Mouse (Mus musculus) midbrain, embryonic 16.5 days (tissue): ENCODE measurements around the gene Trim47. TPM values are rescaled to one million over a fixed set of nuclear protein-coding genes. Genes with fewer than 3 reads are reported as not detected.

Source experiments
- ATAC-seq: fragments of 200-750 bp; cut with Nextera tagmentation; 2 replicates; pipeline ENCODE4 v1.8.0; 2017; ENCODE audit warnings: moderate TSS enrichment
- H3K27ac ChIP-seq: fragments of 300-500 bp; sonication (generic); 2 replicates; pipeline ENCODE4 v1.5.1; 2014; ENCODE audit warnings: mild to moderate bottlenecking, low read length, mixed read lengths
- H3K27me3 ChIP-seq: fragments of 300-500 bp; sonication (generic); 2 replicates; pipeline ENCODE4 v1.6.1; 2014; ENCODE audit warnings: low read depth, low read length, mixed read lengths; ENCODE audit not compliant: control insufficient read depth, insufficient read depth
- H3K36me3 ChIP-seq: fragments of 300-500 bp; sonication (generic); 2 replicates; pipeline ENCODE4 v1.6.1; 2014; ENCODE audit warnings: mild to moderate bottlenecking, low read length, moderate library complexity, mixed read lengths; ENCODE audit not compliant: control insufficient read depth, insufficient read depth
- H3K4me1 ChIP-seq: fragments of 300-500 bp; sonication (generic); 2 replicates; pipeline ENCODE4 v1.6.1; 2014; ENCODE audit warnings: mild to moderate bottlenecking, low read length, mixed read lengths; ENCODE audit not compliant: control insufficient read depth, insufficient read depth
- H3K4me2 ChIP-seq: fragments of 300-500 bp; sonication (generic); 2 replicates; pipeline ENCODE4 v1.6.1; 2014; ENCODE audit warnings: mild to moderate bottlenecking, low read length, mixed read lengths
- H3K4me3 ChIP-seq: fragments of 300-500 bp; sonication (generic); 2 replicates; pipeline ENCODE4 v1.5.1; 2014; ENCODE audit warnings: low read depth, mild to moderate bottlenecking, low read length, moderate library complexity, mixed read lengths
- H3K9ac ChIP-seq: fragments of 300-500 bp; sonication (generic); 2 replicates; pipeline ENCODE4 v1.6.1; 2014; ENCODE audit warnings: low read depth, low read length, mixed read lengths
- H3K9me3 ChIP-seq: fragments of 300-500 bp; sonication (generic); replicated peaks from 2 replicates; pipeline ENCODE4 v1.6.1; 2014; ENCODE audit warnings: mild to moderate bottlenecking, low read length, mixed read lengths; ENCODE audit not compliant: control insufficient read depth, poor library complexity, severe bottlenecking
- whole genome bisulfite sequencing: fragments of 180-500 bp; shearing (Covaris S2); extraction: QIAGEN DNeasy Blood & Tissue Kit; methylation state at CpG from one replicate; pipeline ENCODE4 v1.1.7; 2014; 5-methylcytosine and 5-hydroxymethylcytosine counted together
- polyA plus RNA-seq: library from polyadenylated mRNA; unstranded; fragments of >200 nt; fragmentation: Nextera tagmentation; extraction: Ambion mirVana; gene quantifications from 2 replicates; pipeline ENCODE4 v1.2.1, GENCODE M21; 2015

Gene Trim47
- polyA plus RNA-seq, 1 experiment from 2014 or later = 12.7 TPM

GRCm38 (mm10) chr11:116111611-116112203 lies 15.3 kb downstream of the Trim47 start:
- H3K9ac ChIP-seq = no peak overlapping the region
- H3K9me3 ChIP-seq = no peaks in the 10 kb centered on the region
- H3K27ac ChIP-seq = no peak overlapping the region
- no peak overlapping the region for H3K4me3 ChIP-seq
- no peaks in the 10 kb centered on the region for H3K36me3 ChIP-seq
- no peak for ATAC-seq
- peaks cover 10% of the 10 kb centered on the region; the same call in 1 of the 2 replicates for H3K4me1 ChIP-seq
- 84% methylated on average over 19 of the region's 19 CpGs for WGBS
- peaks cover 40% of the 10 kb centered on the region for H3K27me3 ChIP-seq
- H3K4me2 ChIP-seq = no peak overlapping the region

- H3K27ac ChIP-seq = no peak overlapping the region
- ATAC-seq = no peak
- H3K36me3 ChIP-seq = no peaks in the 10 kb centered on the region
- H3K4me2 ChIP-seq = no peak overlapping the region
- WGBS = 81% methylated on average over 4 of the region's 4 CpGs
- H3K9me3 ChIP-seq = no peaks in the 10 kb centered on the region
- H3K4me3 ChIP-seq = no peak overlapping the region
- peaks cover 10% of the 10 kb centered on the region; the same call in 1 of the 2 replicates for H3K4me1 ChIP-seq
- H3K9ac ChIP-seq = no peak overlapping the region
- H3K27me3 ChIP-seq = peaks cover 47% of the 10 kb centered on the region
These were observed 15.9 kb downstream of the Trim47 start for GRCm38 (mm10) chr11:116111067-116111466.

GRCm38 (mm10) chr11:116110540-116110939 lies 16.5 kb downstream of the Trim47 start:
- Histone ChIP-seq H3K9ac (peak overlapping the region; percentile 52; the same call in 1 of the 2 replicates), H3K9me3 (no peaks in the 10 kb centered on the region), H3K4me2 (peak overlapping the region; percentile 61), H3K36me3 (no peaks in the 10 kb centered on the region), H3K4me1 (peaks cover 10% of the 10 kb centered on the region; the same call in 1 of the 2 replicates), H3K27ac (no peak overlapping the region), H3K4me3 (peak overlapping the region; percentile 39), H3K27me3 (peaks cover 52% of the 10 kb centered on the region)
- ATAC-seq = no peak
- 38% methylated on average over 10 of the region's 10 CpGs for WGBS

GRCm38 (mm10) chr11:116110131-116110530 lies 16.9 kb downstream of the Trim47 start:
- WGBS = 2% methylated on average over 31 of the region's 35 CpGs
- ATAC-seq = peak; percentile 66; the same call in 1 of the 2 replicates
- no peak overlapping the region for H3K27ac ChIP-seq
- H3K4me2 ChIP-seq = peak overlapping the region; percentile 61
- H3K9ac ChIP-seq = peak overlapping the region; percentile 52
- H3K4me1 ChIP-seq = peaks cover 10% of the 10 kb centered on the region; the same call in 1 of the 2 replicates
- H3K27me3 ChIP-seq = peaks cover 53% of the 10 kb centered on the region
- peak overlapping the region; percentile 39 for H3K4me3 ChIP-seq
- H3K36me3 ChIP-seq = no peaks in the 10 kb centered on the region
- H3K9me3 ChIP-seq = no peaks in the 10 kb centered on the region

GRCm38 (mm10) chr11:116109441-116110081 lies 17.4 kb downstream of the Trim47 start:
- Histone ChIP-seq H3K4me2 (peak overlapping the region; percentile 61), H3K9ac (peak overlapping the region; percentile 52), H3K27me3 (peaks cover 53% of the 10 kb centered on the region), H3K4me1 (peaks cover 10% of the 10 kb centered on the region; the same call in 1 of the 2 replicates), H3K9me3 (no peaks in the 10 kb centered on the region), H3K36me3 (no peaks in the 10 kb centered on the region), H3K4me3 (peak overlapping the region; percentile 39), H3K27ac (no peak overlapping the region)
- 1% methylated on average over 68 of the region's 70 CpGs for WGBS
- no peak for ATAC-seq

- peaks cover 53% of the 10 kb centered on the region for H3K27me3 ChIP-seq
- WGBS = under 1% methylated on average over 23 of the region's 23 CpGs
- H3K4me1 ChIP-seq = peaks cover 10% of the 10 kb centered on the region; the same call in 1 of the 2 replicates
- H3K4me3 ChIP-seq = peak overlapping the region; percentile 39; the same call in 1 of the 2 replicates
- peak overlapping the region; percentile 61 for H3K4me2 ChIP-seq
- no peaks in the 10 kb centered on the region for H3K36me3 ChIP-seq
- H3K27ac ChIP-seq = no peak overlapping the region
- no peak for ATAC-seq
- no peak overlapping the region for H3K9ac ChIP-seq
- H3K9me3 ChIP-seq = no peaks in the 10 kb centered on the region
These were observed 18.4 kb downstream of the Trim47 start for GRCm38 (mm10) chr11:116108464-116109137.

- Histone ChIP-seq H3K36me3 (no peaks in the 10 kb centered on the region), H3K9me3 (no peaks in the 10 kb centered on the region), H3K4me1 (peaks cover 10% of the 10 kb centered on the region; the same call in 1 of the 2 replicates), H3K27me3 (peaks cover 53% of the 10 kb centered on the region), H3K9ac (peak overlapping the region; percentile 46), H3K4me3 (no peak overlapping the region), H3K27ac (no peak overlapping the region), H3K4me2 (peak overlapping the region; percentile 30; the same call in 1 of the 2 replicates)
- ATAC-seq = no peak
- 11% methylated on average over 19 of the region's 19 CpGs for WGBS
These were observed 19.2 kb downstream of the Trim47 start for GRCm38 (mm10) chr11:116107777-116108285.

- H3K36me3 ChIP-seq = no peaks in the 10 kb centered on the region
- H3K27me3 ChIP-seq = peaks cover 53% of the 10 kb centered on the region
- no peaks in the 10 kb centered on the region for H3K9me3 ChIP-seq
- peak overlapping the region; percentile 30; the same call in 1 of the 2 replicates for H3K4me2 ChIP-seq
- WGBS = 21% methylated on average over 14 of the region's 14 CpGs
- ATAC-seq = no peak
- peaks cover 10% of the 10 kb centered on the region; the same call in 1 of the 2 replicates for H3K4me1 ChIP-seq
- H3K9ac ChIP-seq = peak overlapping the region; percentile 46
- no peak overlapping the region for H3K27ac ChIP-seq
- no peak overlapping the region for H3K4me3 ChIP-seq
These were observed 19.8 kb downstream of the Trim47 start for GRCm38 (mm10) chr11:116106963-116107776.
